Comparison of ENCODE assay signal across 12 mouse cellular contexts in genomic region chr7:82176192-82176591, GRCm38 (mm10). TPM values are rescaled to one million over a fixed set of nuclear protein-coding genes. Genes with fewer than 3 reads are reported as not detected.
A peak's percentile ranks its signal among the peaks of the same experiment; 100 is the strongest.
DNase-seq lines count a peak whose midpoint lies in the region; ATAC-seq and TF ChIP-seq lines count a peak whose summit lies in the region.
"Had no signal": no experiment of that assay in that cellular context is flagged by ENCODE, and none has a peak within 500 bp of the region (broad histone marks: within the 10 kb centered on the region; RNA-seq: fewer than 3 reads in every experiment).

No protein-coding gene starts in this region.

- WGBS in hindbrain, embryonic 13.5 days: 49% methylated on average over 3 of the region's 3 CpGs
- 55% methylated on average over 3 of the region's 3 CpGs for WGBS in hindbrain, embryonic 10.5 days
- 47% methylated on average over 3 of the region's 3 CpGs for WGBS in neural tube, embryonic 11.5 days
- WGBS in forebrain, postnatal 0 days: 53% methylated on average over 3 of the region's 3 CpGs

- H3K4me2 ChIP-seq in hindbrain, embryonic 13.5 days: peak overlapping the region; percentile 75
- H3K4me2 ChIP-seq in neural tube, embryonic 11.5 days (ENCODE audit: low read depth): no peak overlapping the region
- peak overlapping the region; percentile 70 for H3K4me2 ChIP-seq in forebrain, postnatal 0 days (ENCODE audit: low read depth)

- H3K36me3 ChIP-seq in hindbrain, embryonic 13.5 days: no peaks in the 10 kb centered on the region
- H3K36me3 ChIP-seq in hindbrain, embryonic 10.5 days: no peaks in the 10 kb centered on the region
- H3K36me3 ChIP-seq in neural tube, embryonic 11.5 days (ENCODE audit: control insufficient read depth, insufficient read depth, low read length): no peaks in the 10 kb centered on the region
- H3K36me3 ChIP-seq in forebrain, postnatal 0 days (ENCODE audit: insufficient read depth): no peaks in the 10 kb centered on the region
- H3K36me3 ChIP-seq: heart, embryonic 10.5 days; lung, embryonic 15.5 days; midbrain, embryonic 12.5 days had no signal

- H3K9ac ChIP-seq in hindbrain, embryonic 13.5 days: peak overlapping the region; percentile 88; the same call in 1 of the 2 replicates
- H3K9ac ChIP-seq in neural tube, embryonic 11.5 days (ENCODE audit: low read length): no peak overlapping the region
- no peak overlapping the region for H3K9ac ChIP-seq in forebrain, postnatal 0 days
- H3K9ac ChIP-seq: lung, embryonic 15.5 days had no signal

- no peak for DNase-seq in hindbrain, embryonic 10.5 days (ENCODE audit: low spot score)
- DNase-seq in neural tube, embryonic 11.5 days (ENCODE audit: low spot score): peak; percentile 15
- DNase-seq in neural tube, embryonic 10.5 days (ENCODE audit: extremely low spot score, low spot score): no peak
- DNase-seq in forebrain, postnatal 0 days: peak; percentile 15
- no peak for DNase-seq in urinary bladder, adult 2 months (ENCODE audit: low spot score)
- DNase-seq in cerebellum, postnatal 25 days: no peak
- DNase-seq in urinary bladder, adult 18-20 months (ENCODE audit: low spot score in 2 of 2): no peak

- TF ChIP-seq CTCF in forebrain, postnatal 0 days (IDR thresholded peaks at IDR 0.05; ENCODE audit: low read depth): peak; percentile 26; the same call in 1 of the 2 replicates

- 0 out of 2 replicates have a peak, but pooled peaks cover 6% of the 10 kb centered on the region for H3K27me3 ChIP-seq in hindbrain, embryonic 13.5 days
- peaks cover 29% of the 10 kb centered on the region for H3K27me3 ChIP-seq in hindbrain, embryonic 10.5 days (ENCODE audit: insufficient read depth, poor library complexity, severe bottlenecking)
- H3K27me3 ChIP-seq in neural tube, embryonic 11.5 days (ENCODE audit: control insufficient read depth, insufficient read depth, low read length): no peaks in the 10 kb centered on the region
- H3K27me3 ChIP-seq in forebrain, postnatal 0 days (ENCODE audit: insufficient read depth, low read length): no peaks in the 10 kb centered on the region

- peaks cover 5% of the 10 kb centered on the region; the same call in 1 of the 2 replicates for H3K9me3 ChIP-seq in hindbrain, embryonic 13.5 days
- peaks cover 6% of the 10 kb centered on the region; the same call in 1 of the 2 replicates for H3K9me3 ChIP-seq in hindbrain, embryonic 10.5 days
- no peaks in the 10 kb centered on the region for H3K9me3 ChIP-seq in neural tube, embryonic 11.5 days (ENCODE audit: control insufficient read depth, low read length)
- H3K9me3 ChIP-seq in forebrain, postnatal 0 days (ENCODE audit: low read length): no peaks in the 10 kb centered on the region
- H3K9me3 ChIP-seq: heart, embryonic 10.5 days; lung, embryonic 15.5 days; midbrain, embryonic 12.5 days had no signal

- H3K4me3 ChIP-seq in hindbrain, embryonic 13.5 days: peak overlapping the region; percentile 80
- no peak overlapping the region for H3K4me3 ChIP-seq in hindbrain, embryonic 10.5 days
- H3K4me3 ChIP-seq in neural tube, embryonic 11.5 days (ENCODE audit: low read depth, low read length): no peak overlapping the region
- peak overlapping the region; percentile 83 for H3K4me3 ChIP-seq in forebrain, postnatal 0 days (ENCODE audit: low read depth, low read length)

- H3K4me1 ChIP-seq in hindbrain, embryonic 13.5 days (replicated peaks): peaks cover 26% of the 10 kb centered on the region
- H3K4me1 ChIP-seq in hindbrain, embryonic 10.5 days (replicated peaks): peaks cover 14% of the 10 kb centered on the region
- H3K4me1 ChIP-seq in neural tube, embryonic 11.5 days (ENCODE audit: control insufficient read depth, insufficient read depth, low read length): 0 out of 2 replicates have a peak, but pooled peaks cover 3% of the 10 kb centered on the region
- peaks cover 9% of the 10 kb centered on the region for H3K4me1 ChIP-seq in forebrain, postnatal 0 days (ENCODE audit: insufficient read depth)
- H3K4me1 ChIP-seq: lung, embryonic 15.5 days had no signal

- no peak overlapping the region for H3K27ac ChIP-seq in hindbrain, embryonic 13.5 days
- no peak overlapping the region for H3K27ac ChIP-seq in hindbrain, embryonic 10.5 days
- H3K27ac ChIP-seq in neural tube, embryonic 11.5 days (ENCODE audit: low read depth, low read length): no peak overlapping the region
- H3K27ac ChIP-seq in forebrain, postnatal 0 days (ENCODE audit: low read depth, low read length): no peak overlapping the region
- H3K27ac ChIP-seq: heart, embryonic 10.5 days; lung, embryonic 15.5 days; midbrain, embryonic 12.5 days had no signal

- no peak for ATAC-seq in hindbrain, embryonic 13.5 days (ENCODE audit: low FRiP score)
- no peak for ATAC-seq in neural tube, embryonic 11.5 days (ENCODE audit: insufficient read depth, low FRiP score, low TSS enrichment)
- ATAC-seq in forebrain, postnatal 0 days: no peak

RNA-seq across cellular contexts. Expression of gene Sh3gl3, which starts 2.6 kb away (rescaled TPM):
- 53.4 and 56.7 TPM in 2 replicates for polyA plus RNA-seq in hindbrain, embryonic 13.5 days (2015; fragmentation: Nextera tagmentation; extraction: Ambion mirVana)
- 6.3 and 10.7 TPM in 2 replicates for polyA plus RNA-seq in hindbrain, embryonic 10.5 days (2016; fragmentation: Nextera tagmentation; extraction: Ambion mirVana)
- polyA plus RNA-seq in neural tube, embryonic 11.5 days (2014; fragmentation: Nextera tagmentation; extraction: Ambion mirVana): 25.0 and 33.8 TPM in 2 replicates
- 72.2 and 75.3 TPM in 2 replicates for total RNA-seq in forebrain, postnatal 0 days (2014; rRNA removed)
- 89.4 and 101 TPM in 2 replicates for polyA plus RNA-seq in forebrain, postnatal 0 days (2015; fragmentation: Nextera tagmentation; extraction: Ambion mirVana)
- polyA plus RNA-seq in urinary bladder, adult 2 months (2012; rRNA removed): 28.4 and 33.2 TPM in 2 replicates
- total RNA-seq: common myeloid progenitor, adult 5-6 weeks had no signal

Comparison
In these comparisons a context has a peak if more than half of its experiments do, and no peak if none do; other contexts are left out.
1. H3K4me3 ChIP-seq: peak in hindbrain, embryonic 13.5 days (single experiment) and forebrain, postnatal 0 days (single experiment); none in hindbrain, embryonic 10.5 days (single experiment) and neural tube, embryonic 11.5 days (single experiment).
2. DNase-seq: peak in neural tube, embryonic 11.5 days (single experiment) and forebrain, postnatal 0 days (single experiment); none in hindbrain, embryonic 10.5 days (single experiment), neural tube, embryonic 10.5 days (single experiment), urinary bladder, adult 2 months (single experiment), cerebellum, postnatal 25 days (0 of 2) and urinary bladder, adult 18-20 months (0 of 2).